Mouse (Mus musculus): ENCODE results near the gene Stil. TPM values are rescaled to one million over a fixed set of nuclear protein-coding genes. Genes with fewer than 3 reads are reported as not detected.

The Stil gene
- polyA plus RNA-seq, 1 experiment from 2014 or later: 10.2 TPM

Other genes starting within 250 kb of the Stil start
- not detected in 2 replicates for gene Gm12830, start 178.4 kb upstream of the Stil start, polyA plus RNA-seq (2015; fragmentation: Nextera tagmentation; extraction: Ambion mirVana)
- not detected in 2 replicates for gene Foxd2, start 91.3 kb upstream of the Stil start, polyA plus RNA-seq (2015; fragmentation: Nextera tagmentation; extraction: Ambion mirVana)
- gene Foxe3, start 74.1 kb upstream of the Stil start, polyA plus RNA-seq (2015; fragmentation: Nextera tagmentation; extraction: Ambion mirVana): not detected in 2 replicates
- gene Cmpk1, start 12.9 kb upstream of the Stil start, polyA plus RNA-seq (2015; fragmentation: Nextera tagmentation; extraction: Ambion mirVana): 44.6 and 46.8 TPM in 2 replicates
- 17.1 and 17.8 TPM in 2 replicates for gene Tal1, start 56.3 kb downstream of the Stil start, polyA plus RNA-seq (2015; fragmentation: Nextera tagmentation; extraction: Ambion mirVana)
- gene Pdzk1ip1, start 88.5 kb downstream of the Stil start, polyA plus RNA-seq (2015; fragmentation: Nextera tagmentation; extraction: Ambion mirVana): 25.1 and 28.2 TPM in 2 replicates
- gene Cyp4x1, start 134.1 kb downstream of the Stil start, polyA plus RNA-seq (2015; fragmentation: Nextera tagmentation; extraction: Ambion mirVana): 0.04 and 0.05 TPM in 2 replicates
- not detected in 2 replicates for gene Cyp4a29, start 241.9 kb downstream of the Stil start, polyA plus RNA-seq (2015; fragmentation: Nextera tagmentation; extraction: Ambion mirVana)

Measured in liver, embryonic 16.5 days (tissue).